Mouse (Mus musculus) telencephalon, adult 2 months (tissue): ENCODE measurements at regions not wholly inside any gene's neighbourhood (a gene's known extent, or its start where the extent isn't known, plus 50 kb on each side); places are given as distances from the start of the nearest gene placed in this dataset.

Source experiments
- DNase-seq: peaks from one replicate; pipeline ENCODE4 v3.0.0-alpha.2; 2011; ENCODE audit warnings: low read depth, low spot score

DNA sequence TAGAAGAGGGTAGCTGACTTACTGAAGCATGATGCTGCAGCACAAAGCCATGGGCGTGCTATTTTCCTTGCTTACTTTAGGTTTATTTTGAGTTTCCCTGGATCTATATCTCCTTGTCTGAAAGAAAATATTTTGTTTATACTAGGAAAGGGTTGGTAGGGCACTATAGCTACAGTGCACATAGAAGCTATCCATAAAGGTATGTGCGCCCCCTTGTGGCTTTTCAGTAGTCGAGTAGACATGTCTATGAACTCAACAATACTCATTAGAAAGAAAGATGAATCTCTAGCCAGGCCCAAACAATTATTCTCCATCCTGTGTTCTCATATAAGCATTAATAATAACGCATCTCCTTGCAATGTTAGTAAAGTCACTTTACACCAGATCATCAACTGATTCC is 114.3 kb downstream of the Rab38 start:
- DNase-seq: peak; percentile 58

DNA sequence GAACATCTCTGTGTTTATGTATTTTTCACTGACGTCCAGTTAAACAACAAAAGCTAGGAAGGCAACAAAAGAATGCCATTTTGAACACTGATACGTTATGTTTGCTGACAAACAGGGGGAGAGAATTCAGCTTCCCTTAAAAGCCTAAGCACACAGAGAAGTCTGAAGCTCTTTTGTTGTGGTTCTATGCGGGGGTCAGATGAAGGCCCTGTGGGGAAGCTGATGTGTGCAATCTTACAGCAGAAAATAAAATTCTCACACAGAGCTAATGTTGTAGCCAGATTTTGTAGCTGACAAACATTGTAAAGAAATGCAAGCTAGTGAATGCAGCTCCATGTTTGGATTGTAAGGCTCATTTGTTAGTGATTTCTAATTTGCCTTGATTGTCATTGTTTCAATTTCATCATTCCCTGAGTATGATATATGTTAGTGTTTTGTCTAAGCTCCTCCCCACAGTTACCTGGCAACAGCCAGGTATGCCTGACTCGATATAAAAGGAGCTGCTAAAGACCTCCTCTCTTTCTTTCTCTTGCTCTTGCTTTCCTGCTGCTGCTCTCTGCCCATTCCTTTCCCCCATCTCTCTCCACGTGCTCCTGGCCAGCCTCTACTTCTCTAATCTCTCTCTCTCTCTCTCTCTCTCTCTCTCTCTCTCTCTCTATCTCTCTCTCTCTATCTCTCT is 115.0 kb downstream of the Rab38 start:
- DNase-seq: no peak

DNA sequence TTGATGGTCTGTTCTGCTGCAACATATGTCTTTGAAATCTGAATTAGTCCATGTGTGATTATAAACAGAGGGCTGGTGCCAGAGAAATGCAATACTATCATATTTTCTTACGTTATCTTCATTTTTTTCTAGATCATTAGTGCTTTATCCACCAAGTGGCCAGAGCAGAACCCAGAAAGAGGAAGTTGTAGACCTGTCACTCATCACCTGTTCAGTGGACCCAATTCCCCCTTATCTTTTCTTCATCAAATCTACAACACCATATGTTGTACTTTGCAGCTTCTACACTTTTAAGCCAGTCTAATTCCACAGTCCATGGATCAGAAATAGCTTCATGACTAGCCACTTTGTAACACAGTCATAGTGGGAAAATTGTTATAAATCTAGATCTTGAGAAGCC is 145.0 kb downstream of the Rab38 start:
- DNase-seq: no peak

DNA sequence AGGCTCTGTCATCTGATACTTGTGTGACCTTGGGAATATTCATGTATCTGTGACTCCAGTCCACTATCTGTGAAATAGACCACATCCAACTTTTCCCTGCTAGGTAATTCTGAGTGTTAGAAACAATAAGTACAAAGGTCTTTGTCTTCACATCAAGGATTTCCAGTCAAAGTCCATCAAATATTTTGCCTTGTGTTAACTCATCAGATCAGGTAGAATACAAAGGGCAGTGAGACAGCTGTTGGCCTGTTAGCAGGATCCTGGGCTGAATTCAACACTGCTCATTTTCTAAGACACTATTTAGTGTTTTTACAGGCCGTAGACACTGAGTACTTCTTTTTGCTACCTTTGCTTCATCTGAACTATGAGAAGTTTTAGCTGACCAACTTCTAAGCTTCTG is 170.7 kb downstream of the Rab38 start:
- DNase-seq: no peak
